Mouse (Mus musculus) layer of hippocampus, adult 18-20 months (tissue): ENCODE results near the gene Dock8. TPM values are rescaled to one million over a fixed set of nuclear protein-coding genes. Genes with fewer than 3 reads are reported as not detected.
A peak's percentile ranks its signal among the peaks of the same experiment; 100 is the strongest.

Experiments used
- DNase-seq, 2 experiments: peaks; one replicate each; pipeline ENCODE4 v3.0.0; 2022; ENCODE audit warnings: low spot score in 2 of 2
- total RNA-seq, 2 experiments: library from RNA; stranded (reverse); gene quantifications; 2 replicates each; pipeline ENCODE4 v1.2.3; 2021

The Dock8 gene
- total RNA-seq, 2 experiments from 2014 or later = 4.7 to 5.1 TPM

- no peak for DNase-seq
Measured at GRCm38 (mm10) chr19:25180547-25180946, 181.2 kb downstream of the Dock8 start.

- peak in 1 of 2 experiments; percentile 9 for DNase-seq
Measured at GRCm38 (mm10) chr19:25184076-25184475, 184.7 kb downstream of the Dock8 start.

GRCm38 (mm10) chr19:25186316-25186715 lies 187.0 kb downstream of the Dock8 start:
- DNase-seq = no peak

- DNase-seq = peak in 1 of 2 experiments; percentile 33
Measured at GRCm38 (mm10) chr19:25187681-25188080, 188.3 kb downstream of the Dock8 start.

- no peak for DNase-seq
Measured at GRCm38 (mm10) chr19:25193751-25194150, 194.4 kb downstream of the Dock8 start.

- no peak for DNase-seq
Measured at GRCm38 (mm10) chr19:25200081-25200860, 200.9 kb downstream of the Dock8 start.

GRCm38 (mm10) chr19:25203077-25203476 lies 203.7 kb downstream of the Dock8 start:
- DNase-seq = no peak

- DNase-seq = no peak
Measured at GRCm38 (mm10) chr19:25206969-25207368, 207.6 kb downstream of the Dock8 start.

GRCm38 (mm10) chr19:25207731-25208361 lies 208.5 kb downstream of the Dock8 start:
- DNase-seq = peak in 1 of 2 experiments; percentile 20

GRCm38 (mm10) chr19:25208596-25209110 lies 209.3 kb downstream of the Dock8 start:
- DNase-seq = no peak

GRCm38 (mm10) chr19:25220611-25221010 lies 221.3 kb downstream of the Dock8 start:
- DNase-seq = no peak

GRCm38 (mm10) chr19:25221964-25222640 lies 222.8 kb downstream of the Dock8 start:
- no peak for DNase-seq

GRCm38 (mm10) chr19:25230058-25230974 lies 231.0 kb downstream of the Dock8 start:
- no peak for DNase-seq

GRCm38 (mm10) chr19:25230975-25231334 lies 231.6 kb downstream of the Dock8 start:
- no peak for DNase-seq

- DNase-seq = peak in 1 of 2 experiments; percentile 16
Measured at GRCm38 (mm10) chr19:25232032-25232431, 232.7 kb downstream of the Dock8 start.

GRCm38 (mm10) chr19:25236596-25237491 lies 237.5 kb downstream of the Dock8 start, which contains the start of gene Kank1:
Gene Kank1, plus strand, starts transcription at chr19:25236975.
- DNase-seq = peak; percentile 14 to 48

- DNase-seq = peak in 1 of 2 experiments; percentile 10
Measured at GRCm38 (mm10) chr19:25237492-25238040, 238.2 kb downstream of the Dock8 start.

- DNase-seq = no peak
Measured at GRCm38 (mm10) chr19:25238121-25238520, 238.8 kb downstream of the Dock8 start.

- no peak for DNase-seq
Measured at GRCm38 (mm10) chr19:25243566-25243965, 244.2 kb downstream of the Dock8 start.
